Mouse (Mus musculus) hindbrain, embryonic 16.5 days (tissue): ENCODE results near the gene Mrpl53. TPM values are rescaled to one million over a fixed set of nuclear protein-coding genes. Genes with fewer than 3 reads are reported as not detected.

Experiments
- ATAC-seq: fragments of 200-750 bp; cut with Nextera tagmentation; 2 replicates; pipeline ENCODE4 v1.8.0; 2017; ENCODE audit warnings: moderate TSS enrichment, moderate library complexity
- H3K27ac ChIP-seq: fragments of 300-500 bp; sonication (generic); 2 replicates; pipeline ENCODE4 v1.5.1; 2014; ENCODE audit warnings: low read depth, mild to moderate bottlenecking, control low read depth, low read length, moderate library complexity
- H3K27me3 ChIP-seq: fragments of 300-500 bp; sonication (generic); replicated peaks from 2 replicates; pipeline ENCODE4 v1.6.1; 2014; ENCODE audit warnings: low read length; ENCODE audit not compliant: control insufficient read depth, insufficient read depth
- H3K36me3 ChIP-seq: fragments of 300-500 bp; sonication (generic); 2 replicates; pipeline ENCODE4 v1.6.1; 2014; ENCODE audit warnings: mild to moderate bottlenecking, low read length, moderate library complexity, mixed read lengths; ENCODE audit not compliant: control insufficient read depth, insufficient read depth
- H3K4me1 ChIP-seq: fragments of 300-500 bp; sonication (generic); 2 replicates; pipeline ENCODE4 v1.6.1; 2014; ENCODE audit warnings: low read depth, low read length; ENCODE audit not compliant: control insufficient read depth, insufficient read depth
- H3K4me2 ChIP-seq: fragments of 300-500 bp; sonication (generic); 2 replicates; pipeline ENCODE4 v1.6.1; 2014; ENCODE audit warnings: mild to moderate bottlenecking, low read length, control low read depth, moderate library complexity
- H3K4me3 ChIP-seq: fragments of 300-500 bp; sonication (generic); 2 replicates; pipeline ENCODE4 v1.5.1; 2014; ENCODE audit warnings: mild to moderate bottlenecking, low read length, control low read depth, moderate library complexity
- H3K9ac ChIP-seq: fragments of 300-500 bp; sonication (generic); 2 replicates; pipeline ENCODE4 v1.6.1; 2014; ENCODE audit warnings: low read depth, mild to moderate bottlenecking, control low read depth, low read length, moderate library complexity
- H3K9me3 ChIP-seq: fragments of 300-500 bp; sonication (generic); 2 replicates; pipeline ENCODE4 v1.6.1; 2014; ENCODE audit warnings: mild to moderate bottlenecking, low read length, moderate library complexity; ENCODE audit not compliant: control insufficient read depth
- WGBS: fragments of 180-500 bp; shearing (Covaris S2); extraction: QIAGEN DNeasy Blood & Tissue Kit; methylation state at CpG from one replicate; pipeline ENCODE4 v1.1.7; 2014; 5-methylcytosine and 5-hydroxymethylcytosine counted together
- polyA plus RNA-seq: library from polyadenylated mRNA; unstranded; fragments of >200 nt; fragmentation: Nextera tagmentation; extraction: Ambion mirVana; gene quantifications from 2 replicates; pipeline ENCODE4 v1.2.1, GENCODE M21; 2015

Mrpl53 gene
- polyA plus RNA-seq, 1 experiment from 2014 or later: 117 TPM

DNA sequence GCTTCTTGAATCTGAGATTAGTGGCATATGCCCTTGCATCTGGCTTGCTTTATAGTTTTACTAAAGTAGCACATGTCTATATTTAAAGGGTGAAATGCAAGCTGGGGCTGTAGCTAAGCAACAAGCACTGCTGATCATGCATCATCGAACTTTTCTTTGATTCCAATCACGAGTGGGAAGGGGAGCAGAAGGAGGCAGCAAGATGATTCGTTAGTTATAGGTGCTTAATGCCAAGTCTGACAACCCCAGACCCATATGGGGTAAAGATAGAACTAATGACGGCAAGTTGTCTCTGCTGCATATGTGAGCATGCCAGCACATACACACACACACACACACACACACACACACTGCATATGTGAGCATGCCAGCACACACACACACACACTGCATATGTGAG lies 4.7 kb upstream of the Mrpl53 start:
- Histone ChIP-seq H3K4me3 (no peak overlapping the region), H3K9ac (no peak overlapping the region), H3K36me3 (no peaks in the 10 kb centered on the region), H3K4me1 (peaks cover 24% of the 10 kb centered on the region), H3K27me3 (no peaks in the 10 kb centered on the region), H3K4me2 (no peak overlapping the region), H3K27ac (no peak overlapping the region), H3K9me3 (no peaks in the 10 kb centered on the region)
- 60% methylated on average over 4 of the region's 4 CpGs for WGBS
- ATAC-seq: no peak

DNA sequence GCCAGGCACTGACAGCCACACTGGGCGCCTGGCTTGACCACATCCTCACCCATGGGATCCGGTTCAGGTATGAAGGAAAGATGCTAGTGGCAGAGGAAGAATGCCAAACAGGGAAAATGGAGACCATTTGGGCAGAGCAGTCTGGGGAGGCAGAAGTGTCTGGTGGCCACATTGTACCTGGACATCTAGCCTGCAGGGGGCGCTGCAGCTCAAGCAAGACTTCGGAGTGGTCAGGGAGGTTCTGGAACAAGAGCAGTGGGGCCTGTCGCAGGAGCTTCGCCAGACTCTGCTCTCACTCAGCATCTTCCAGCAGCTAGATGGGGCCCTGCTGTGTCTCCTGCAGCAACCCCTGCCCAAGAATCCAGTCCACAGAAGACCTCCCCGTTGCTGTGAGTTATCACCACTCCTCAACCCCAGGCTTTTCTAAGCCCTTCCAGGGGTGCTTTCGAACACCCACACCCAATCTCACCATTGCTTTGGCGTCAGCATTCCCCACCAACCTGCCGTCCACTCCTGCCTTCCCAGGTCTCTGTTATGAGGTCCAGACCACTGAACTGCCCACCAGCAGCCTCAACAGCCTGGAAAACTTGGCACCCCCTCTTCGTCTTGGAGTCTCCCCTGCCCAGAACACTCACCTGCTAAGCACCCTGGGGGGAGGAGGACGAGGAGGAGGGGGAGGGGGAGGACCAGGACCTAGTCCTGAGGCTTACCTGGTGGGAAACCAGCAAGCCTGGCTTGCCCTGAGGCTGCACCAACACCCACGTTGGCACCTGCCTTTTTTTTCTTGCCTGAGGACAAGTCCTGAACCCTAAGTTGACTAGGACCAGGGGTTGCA lies 1.1 kb upstream of the Mrpl53 start:
- Histone ChIP-seq H3K27ac (no peak overlapping the region; the same call in 1 of the 2 replicates), H3K36me3 (no peaks in the 10 kb centered on the region), H3K4me1 (peaks cover 31% of the 10 kb centered on the region), H3K4me2 (peak overlapping the region; percentile 94), H3K27me3 (no peaks in the 10 kb centered on the region), H3K9me3 (no peaks in the 10 kb centered on the region), H3K9ac (peak overlapping the region; percentile 95; the same call in 1 of the 2 replicates), H3K4me3 (no peak overlapping the region; the same call in 1 of the 2 replicates)
- WGBS: 38% methylated on average over 13 of the region's 13 CpGs
- ATAC-seq: 0 out of 2 replicates have a peak, but pooled peaks have one; percentile 1

DNA sequence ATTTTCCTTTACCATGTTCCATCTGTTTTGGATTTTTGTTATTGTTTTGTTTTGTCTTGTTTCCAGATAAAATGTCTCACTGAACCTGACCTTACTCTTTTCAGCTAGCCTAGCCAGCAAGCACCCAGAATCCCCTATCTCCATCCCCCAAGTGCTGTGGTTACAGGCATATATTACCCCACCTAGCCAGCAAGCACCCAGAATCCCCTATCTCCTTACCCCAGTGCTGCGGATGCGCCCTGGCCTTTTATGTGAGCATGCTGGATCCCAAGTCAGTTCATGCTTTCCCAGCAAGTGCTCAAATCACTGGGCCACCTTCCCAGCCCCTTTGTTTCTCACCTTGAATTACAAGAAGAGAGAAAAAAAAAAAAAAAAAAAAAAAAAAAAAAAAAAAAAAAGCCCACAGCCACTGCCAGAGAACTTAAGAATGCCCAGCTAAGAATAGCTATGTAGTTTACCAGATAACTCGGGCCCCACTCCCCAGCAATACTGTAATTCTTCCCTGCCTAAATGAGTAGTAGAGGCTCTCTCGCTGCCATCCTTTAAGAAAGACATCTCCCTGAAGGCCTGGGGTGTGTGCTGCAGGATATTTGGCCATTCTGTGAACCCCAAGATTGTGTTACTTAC lies 2.8 kb downstream of the Mrpl53 start:
- no peaks in the 10 kb centered on the region for H3K9me3 ChIP-seq
- no peak overlapping the region for H3K27ac ChIP-seq
- peaks cover 39% of the 10 kb centered on the region for H3K4me1 ChIP-seq
- no peak overlapping the region for H3K4me2 ChIP-seq
- ATAC-seq: no peak
- no peaks in the 10 kb centered on the region for H3K36me3 ChIP-seq
- WGBS: 93% methylated on average over 4 of the region's 4 CpGs
- no peak overlapping the region for H3K4me3 ChIP-seq
- no peaks in the 10 kb centered on the region for H3K27me3 ChIP-seq
- H3K9ac ChIP-seq: no peak overlapping the region

GRCm38 (mm10) chr6:83115011-83115671 lies 6.3 kb downstream of the Mrpl53 start, which contains the start of gene Mogs:
Mogs (plus strand) TSS chr6:83115496.
- no peaks in the 10 kb centered on the region for H3K9me3 ChIP-seq
- peak; percentile 90 for ATAC-seq
- peaks cover 33% of the 10 kb centered on the region for H3K4me1 ChIP-seq
- H3K27ac ChIP-seq: peak within 1 kb of the TSS; percentile 87
- peaks cover 12% of the 10 kb centered on the region; the same call in 1 of the 2 replicates for H3K36me3 ChIP-seq
- WGBS: 2% methylated on average over 29 of the region's 58 CpGs
- no peaks in the 10 kb centered on the region for H3K27me3 ChIP-seq
- H3K9ac ChIP-seq: peak within 1 kb of the TSS; percentile 98
- peak within 1 kb of the TSS; percentile 95 for H3K4me3 ChIP-seq
- H3K4me2 ChIP-seq: peak within 1 kb of the TSS; percentile 79

- peak; percentile 70 for ATAC-seq
- Histone ChIP-seq H3K9ac (peak overlapping the region; percentile 98), H3K4me1 (peaks cover 34% of the 10 kb centered on the region), H3K4me2 (peak overlapping the region; percentile 79), H3K4me3 (peak overlapping the region; percentile 95), H3K27me3 (no peaks in the 10 kb centered on the region), H3K27ac (peak overlapping the region; percentile 87), H3K36me3 (peaks cover 12% of the 10 kb centered on the region; the same call in 1 of the 2 replicates), H3K9me3 (no peaks in the 10 kb centered on the region)
- WGBS: under 1% methylated on average over 33 of the region's 48 CpGs
These were observed 7.0 kb downstream of the Mrpl53 start for GRCm38 (mm10) chr6:83115682-83116372.

DNA sequence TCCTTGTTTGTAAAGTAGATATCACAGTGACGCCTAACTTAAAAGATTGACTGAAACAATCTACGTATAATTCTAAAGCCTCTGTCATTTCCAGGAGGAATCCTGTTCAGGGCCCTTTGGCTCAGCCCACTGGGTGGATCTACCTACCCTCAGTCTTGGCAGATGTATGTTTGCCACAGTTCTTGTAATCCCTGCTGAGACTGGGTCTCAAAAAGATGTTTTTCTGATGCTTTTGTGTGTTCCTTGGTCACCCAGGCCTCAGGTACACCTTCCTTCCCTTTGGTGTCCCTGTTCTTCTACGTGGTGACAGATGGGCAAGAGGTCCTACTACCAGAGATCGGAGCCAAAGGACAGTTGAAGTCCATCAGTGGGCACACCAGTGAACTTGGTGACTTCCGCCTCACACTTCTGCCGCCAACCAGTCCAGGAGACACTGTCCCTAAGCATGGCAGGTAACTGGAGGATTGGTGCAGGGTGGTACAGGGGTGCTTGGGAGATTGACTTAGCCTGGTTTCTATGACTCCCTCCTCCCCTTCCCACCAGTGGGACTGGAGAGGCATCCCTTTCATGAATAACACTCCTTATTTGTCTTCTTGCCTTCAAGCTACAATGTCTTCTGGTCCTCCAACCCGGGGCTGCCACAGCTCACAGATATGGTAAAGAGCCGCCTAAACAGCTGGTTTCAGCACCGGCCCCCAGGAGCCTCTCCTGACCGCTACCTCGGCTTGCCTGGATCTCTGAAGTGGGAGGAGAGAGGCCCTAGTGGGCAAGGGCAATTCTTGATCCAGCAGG lies 7.7 kb downstream of the Mrpl53 start:
- H3K9me3 ChIP-seq: no peaks in the 10 kb centered on the region
- no peak for ATAC-seq
- no peak overlapping the region for H3K27ac ChIP-seq

DNA sequence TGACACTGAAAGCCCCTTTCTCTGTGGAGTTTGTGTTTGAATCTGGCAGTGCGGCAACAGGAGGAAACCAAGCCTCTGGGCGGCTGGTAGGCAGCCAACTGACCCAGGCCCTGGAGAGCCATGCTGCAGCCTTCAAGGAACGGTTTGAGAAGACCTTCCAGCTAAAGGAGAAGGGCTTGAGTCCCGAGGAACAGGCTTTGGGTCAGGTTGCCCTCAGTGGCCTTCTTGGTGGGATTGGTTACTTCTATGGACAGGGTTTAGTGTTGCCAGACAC lies 8.3 kb downstream of the Mrpl53 start:
- no peak overlapping the region for H3K9ac ChIP-seq
- WGBS: 82% methylated on average over 4 of the region's 4 CpGs

More for the DNA sequence above, 7.7 kb downstream of the Mrpl53 start:
- H3K9ac ChIP-seq: peak overlapping the region; percentile 98
- H3K4me1 ChIP-seq: peaks cover 34% of the 10 kb centered on the region
- H3K4me2 ChIP-seq: peak overlapping the region; percentile 79
- 74% methylated on average over 11 of the region's 11 CpGs for WGBS
- no peaks in the 10 kb centered on the region for H3K27me3 ChIP-seq
- peaks cover 12% of the 10 kb centered on the region; the same call in 1 of the 2 replicates for H3K36me3 ChIP-seq
- H3K4me3 ChIP-seq: peak overlapping the region; percentile 95

GRCm38 (mm10) chr6:83117616-83118015 lies 8.8 kb downstream of the Mrpl53 start:
- Histone ChIP-seq H3K9me3 (no peaks in the 10 kb centered on the region), H3K9ac (no peak overlapping the region), H3K27me3 (no peaks in the 10 kb centered on the region), H3K4me3 (no peak overlapping the region), H3K36me3 (peaks cover 12% of the 10 kb centered on the region; the same call in 1 of the 2 replicates), H3K4me1 (peaks cover 43% of the 10 kb centered on the region), H3K27ac (0 out of 2 replicates have a peak overlapping the region, but pooled peaks have one; percentile 10), H3K4me2 (no peak overlapping the region)
- 92% methylated on average over 13 of the region's 13 CpGs for WGBS
- no peak for ATAC-seq

More for the DNA sequence above, 8.3 kb downstream of the Mrpl53 start:
- no peak overlapping the region for H3K27ac ChIP-seq
- peaks cover 38% of the 10 kb centered on the region for H3K4me1 ChIP-seq
- H3K4me3 ChIP-seq: no peak overlapping the region
- H3K27me3 ChIP-seq: no peaks in the 10 kb centered on the region
- H3K36me3 ChIP-seq: peaks cover 12% of the 10 kb centered on the region; the same call in 1 of the 2 replicates
- no peak for ATAC-seq
- H3K4me2 ChIP-seq: no peak overlapping the region
- H3K9me3 ChIP-seq: no peaks in the 10 kb centered on the region
